Mouse (Mus musculus) kidney, embryonic 14.5 days (tissue): Measurements from ENCODE around the gene Gypa. TPM values are rescaled to one million over a fixed set of nuclear protein-coding genes. Genes with fewer than 3 reads are reported as not detected.

Source experiments
- ATAC-seq: fragments of 200-750 bp; cut with Nextera tagmentation; 2 replicates; pipeline ENCODE4 v1.8.0; 2017; ENCODE audit warnings: moderate number of reproducible peaks, mild to moderate bottlenecking, moderate TSS enrichment, moderate library complexity; ENCODE audit not compliant: low FRiP score, low TSS enrichment
- H3K27ac ChIP-seq: fragments of 300-500 bp; sonication (generic); 2 replicates; pipeline ENCODE4 v1.5.1; 2014; ENCODE audit warnings: low read depth, mild to moderate bottlenecking, low read length, moderate library complexity, mixed read lengths
- H3K27me3 ChIP-seq: fragments of 300-500 bp; sonication (generic); 2 replicates; pipeline ENCODE4 v1.6.1; 2014; ENCODE audit warnings: mild to moderate bottlenecking, low read length; ENCODE audit not compliant: control insufficient read depth, insufficient read depth
- H3K36me3 ChIP-seq: fragments of 300-500 bp; sonication (generic); 2 replicates; pipeline ENCODE4 v1.6.1; 2014; ENCODE audit warnings: low read length, mixed read lengths; ENCODE audit not compliant: control insufficient read depth, insufficient read depth
- H3K4me1 ChIP-seq: fragments of 300-500 bp; sonication (generic); 2 replicates; pipeline ENCODE4 v1.6.1; 2014; ENCODE audit warnings: low read length, mixed read lengths; ENCODE audit not compliant: control insufficient read depth, insufficient read depth
- H3K4me2 ChIP-seq: fragments of 300-500 bp; sonication (generic); replicated peaks from 2 replicates; pipeline ENCODE4 v1.6.1; 2014; ENCODE audit warnings: low read depth, mild to moderate bottlenecking, low read length
- H3K4me3 ChIP-seq: fragments of 300-500 bp; sonication (generic); 2 replicates; pipeline ENCODE4 v1.5.1; 2014; ENCODE audit warnings: mild to moderate bottlenecking, low read length
- H3K9ac ChIP-seq: fragments of 300-500 bp; sonication (generic); 2 replicates; pipeline ENCODE4 v1.6.1; 2014; ENCODE audit warnings: low read depth, mild to moderate bottlenecking, low read length, moderate library complexity
- H3K9me3 ChIP-seq: fragments of 300-500 bp; sonication (generic); 2 replicates; pipeline ENCODE4 v1.6.1; 2016; ENCODE audit warnings: low read length; ENCODE audit not compliant: control insufficient read depth
- WGBS: fragments of 180-500 bp; shearing (Covaris S2); extraction: QIAGEN DNeasy Blood & Tissue Kit; methylation state at CpG from one replicate; pipeline ENCODE4 v1.1.7; 2014; 5-methylcytosine and 5-hydroxymethylcytosine counted together
- polyA plus RNA-seq: library from polyadenylated mRNA; unstranded; fragments of >200 nt; fragmentation: Nextera tagmentation; extraction: Ambion mirVana; gene quantifications from 2 replicates; pipeline ENCODE4 v1.2.1, GENCODE M21; 2014

The Gypa gene
- polyA plus RNA-seq, 1 experiment from 2014 or later = 2.5 TPM

- 78% methylated on average over 3 of the region's 3 CpGs for WGBS
- H3K27me3 ChIP-seq = no peaks in the 10 kb centered on the region
- H3K4me3 ChIP-seq = no peak overlapping the region
- H3K9ac ChIP-seq = no peak overlapping the region
- H3K36me3 ChIP-seq = no peaks in the 10 kb centered on the region
- H3K9me3 ChIP-seq = no peaks in the 10 kb centered on the region
- no peak overlapping the region for H3K4me2 ChIP-seq
- H3K4me1 ChIP-seq = no peaks in the 10 kb centered on the region
- no peak for ATAC-seq
- H3K27ac ChIP-seq = no peak overlapping the region
Measured at GRCm38 (mm10) chr8:80500773-80501172, 7.2 kb downstream of the Gypa start.

- H3K4me2 ChIP-seq = no peak overlapping the region
- ATAC-seq = no peak
- H3K27ac ChIP-seq = no peak overlapping the region
- 68% methylated on average over 6 of the region's 6 CpGs for WGBS
- no peaks in the 10 kb centered on the region for H3K27me3 ChIP-seq
- H3K9ac ChIP-seq = no peak overlapping the region
- H3K4me3 ChIP-seq = no peak overlapping the region
- H3K4me1 ChIP-seq = no peaks in the 10 kb centered on the region
- H3K36me3 ChIP-seq = no peaks in the 10 kb centered on the region
- H3K9me3 ChIP-seq = no peaks in the 10 kb centered on the region
Measured at GRCm38 (mm10) chr8:80501283-80501682, 7.7 kb downstream of the Gypa start.

GRCm38 (mm10) chr8:80526382-80527355 is 33.1 kb downstream of the Gypa start:
- H3K4me2 ChIP-seq = no peak overlapping the region
- H3K27me3 ChIP-seq = no peaks in the 10 kb centered on the region
- no peak overlapping the region for H3K9ac ChIP-seq
- H3K27ac ChIP-seq = no peak overlapping the region
- H3K4me3 ChIP-seq = no peak overlapping the region
- no peaks in the 10 kb centered on the region for H3K9me3 ChIP-seq
- no peaks in the 10 kb centered on the region for H3K36me3 ChIP-seq
- ATAC-seq = peak; percentile 75; the same call in 1 of the 2 replicates
- 0 out of 2 replicates have a peak, but pooled peaks cover 3% of the 10 kb centered on the region for H3K4me1 ChIP-seq
- whole genome bisulfite sequencing = 64% methylated on average over 5 of the region's 5 CpGs

GRCm38 (mm10) chr8:80541836-80542235 is 48.3 kb downstream of the Gypa start:
- no peak overlapping the region for H3K27ac ChIP-seq
- no peaks in the 10 kb centered on the region for H3K27me3 ChIP-seq
- WGBS = 92% methylated on average over 3 of the region's 3 CpGs
- H3K9me3 ChIP-seq = peaks cover 3% of the 10 kb centered on the region
- H3K4me1 ChIP-seq = no peaks in the 10 kb centered on the region
- ATAC-seq = no peak
- H3K4me2 ChIP-seq = no peak overlapping the region
- no peak overlapping the region for H3K4me3 ChIP-seq
- H3K36me3 ChIP-seq = no peaks in the 10 kb centered on the region
- H3K9ac ChIP-seq = no peak overlapping the region

- Histone ChIP-seq H3K4me1 (no peaks in the 10 kb centered on the region), H3K4me2 (no peak overlapping the region), H3K36me3 (no peaks in the 10 kb centered on the region), H3K4me3 (no peak overlapping the region), H3K27ac (no peak overlapping the region), H3K9me3 (no peaks in the 10 kb centered on the region), H3K9ac (no peak overlapping the region), H3K27me3 (no peaks in the 10 kb centered on the region)
- ATAC-seq = no peak
Measured at GRCm38 (mm10) chr8:80550436-80550835, 56.9 kb downstream of the Gypa start.

GRCm38 (mm10) chr8:80551303-80551702 is 57.7 kb downstream of the Gypa start:
- Histone ChIP-seq H3K4me2 (no peak overlapping the region), H3K4me1 (no peaks in the 10 kb centered on the region), H3K36me3 (no peaks in the 10 kb centered on the region), H3K27ac (no peak overlapping the region), H3K9ac (no peak overlapping the region), H3K9me3 (no peaks in the 10 kb centered on the region), H3K4me3 (no peak overlapping the region), H3K27me3 (no peaks in the 10 kb centered on the region)
- WGBS = 56% methylated on average over 3 of the region's 3 CpGs
- no peak for ATAC-seq

GRCm38 (mm10) chr8:80554991-80555390 is 61.4 kb downstream of the Gypa start:
- Histone ChIP-seq H3K27me3 (no peaks in the 10 kb centered on the region), H3K4me3 (no peak overlapping the region), H3K9me3 (no peaks in the 10 kb centered on the region), H3K27ac (no peak overlapping the region), H3K4me2 (no peak overlapping the region), H3K36me3 (no peaks in the 10 kb centered on the region), H3K9ac (no peak overlapping the region), H3K4me1 (no peaks in the 10 kb centered on the region)
- 85% methylated on average over 2 of the region's 2 CpGs for WGBS
- ATAC-seq = no peak

Other genes with a start within 250 kb of the Gypa start
- 0.10 and 0.38 TPM in 2 replicates for gene Frem3, start 117.3 kb downstream of the Gypa start, polyA plus RNA-seq
- 60.3 and 113 TPM in 2 replicates for gene Smarca5, start 245.7 kb downstream of the Gypa start, polyA plus RNA-seq